Mouse (Mus musculus): ENCODE results near the gene Tbc1d24. TPM values are rescaled to one million over a fixed set of nuclear protein-coding genes. Genes with fewer than 3 reads are reported as not detected.

The Tbc1d24 gene
- total and polyA plus RNA-seq, 3 experiments, result 10.3 to 11.3 (median 11.0) TPM

DNA sequence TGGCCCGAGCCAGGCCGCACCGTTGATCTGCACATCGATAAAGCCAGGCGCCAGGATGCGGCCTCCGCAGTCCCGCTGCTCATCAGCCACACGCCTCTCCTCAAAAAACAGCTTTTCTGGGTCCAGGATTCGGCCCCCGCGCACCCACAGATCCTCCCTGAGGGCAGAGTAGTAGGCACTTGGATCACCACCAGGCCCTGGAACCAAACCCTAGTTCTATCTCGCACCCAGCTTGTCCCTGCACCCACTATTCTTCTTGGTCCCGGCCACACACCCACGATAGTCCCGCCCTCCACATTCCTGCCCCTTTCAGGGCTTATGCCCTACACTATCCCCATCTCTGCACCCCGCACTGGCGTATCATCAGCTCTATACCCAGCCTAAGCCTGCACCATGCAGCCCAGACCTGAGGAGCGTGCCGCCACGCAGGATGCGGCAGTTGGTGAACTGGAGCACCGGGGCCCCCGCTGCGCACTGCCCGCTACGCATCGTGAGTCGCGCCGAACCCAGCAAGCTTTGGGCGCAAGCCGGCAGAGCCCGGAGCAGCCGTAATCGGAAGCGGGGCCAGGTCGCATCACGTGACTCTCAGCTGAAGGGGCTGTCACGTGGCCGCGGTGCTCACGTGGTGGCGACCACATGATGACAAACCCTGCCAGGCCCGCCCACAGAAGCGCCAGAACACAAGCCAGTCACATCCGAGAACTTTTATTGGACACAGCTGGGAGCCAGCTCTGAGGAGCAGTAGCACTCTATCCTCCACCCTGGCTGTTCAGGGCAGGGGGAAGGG lies 42.0 kb downstream of the Tbc1d24 start, which contains the start of gene Amdhd2:
TSS of gene Amdhd2 (minus strand) at position 591 of the 787 bp plus-strand sequence.
- no peaks in the 10 kb centered on the region for H3K36me3 ChIP-seq (ENCODE audit: control insufficient read depth, insufficient read depth, low read length)
- H3K27me3 ChIP-seq (ENCODE audit: control insufficient read depth, insufficient read depth, low read length), result no peaks in the 10 kb centered on the region
- intact Hi-C loops (cut with DNase I), result no loop called here
- H3K79me2 ChIP-seq (replicated peaks; ENCODE audit: control insufficient read depth, insufficient read depth, low read length), result no peaks in the 10 kb centered on the region
- under 1% methylated on average over 47 of the region's 47 CpGs for WGBS
- TF ChIP-seq EP300 (IDR thresholded peaks at IDR 0.05; ENCODE audit: insufficient read depth, low read depth, low read length) (peak; percentile 93), POLR2A (IDR thresholded peaks at IDR 0.05; ENCODE audit: insufficient read depth, low read depth, low read length) (peak; percentile 74), CTCF (IDR thresholded peaks at IDR 0.05) (no peak)
- peaks cover 5% of the 10 kb centered on the region for H3K4me1 ChIP-seq (ENCODE audit: control insufficient read depth, insufficient read depth, low read length)
- H3K9ac ChIP-seq (ENCODE audit: low read depth, low read length), result peak within 1 kb of the TSS; percentile 85
- peak; percentile 96 for DNase-seq
- H3K27ac ChIP-seq, result peak within 1 kb of the TSS; percentile 86
- H3K4me3 ChIP-seq, result peak within 1 kb of the TSS; percentile 83

DNA sequence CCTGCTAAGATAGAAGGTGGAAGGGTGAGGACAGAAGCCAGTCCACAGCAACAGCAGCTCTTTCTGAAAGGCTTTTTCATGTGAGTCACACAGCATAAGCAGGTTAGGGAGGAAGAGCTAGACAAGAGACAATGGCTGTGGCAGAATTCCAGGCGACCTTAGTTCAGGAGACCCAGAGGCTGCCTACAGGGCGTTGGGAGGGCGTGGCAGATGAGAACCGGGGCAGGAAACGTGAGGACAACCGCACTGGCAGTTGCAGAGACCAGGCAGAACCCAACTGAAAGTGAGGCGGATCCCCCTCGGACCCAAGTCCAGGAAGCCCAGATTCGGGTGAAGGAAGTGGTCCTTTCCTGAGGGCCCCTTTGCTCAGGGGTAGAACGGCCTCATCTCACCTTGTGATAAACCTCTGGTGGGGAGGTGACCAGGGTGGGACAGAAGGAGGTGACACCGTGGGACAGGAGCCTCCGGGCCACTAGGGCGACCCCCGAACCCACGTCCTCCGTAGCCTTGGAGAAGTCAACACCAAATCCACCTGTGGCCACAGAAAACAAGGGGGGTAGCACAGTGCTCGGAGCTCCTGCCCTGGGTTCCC lies 42.7 kb downstream of the Tbc1d24 start:
- Histone ChIP-seq H3K9ac (ENCODE audit: low read depth, low read length) (peak overlapping the region; percentile 85), H3K79me2 (replicated peaks; ENCODE audit: control insufficient read depth, insufficient read depth, low read length) (no peaks in the 10 kb centered on the region), H3K36me3 (ENCODE audit: control insufficient read depth, insufficient read depth, low read length) (no peaks in the 10 kb centered on the region), H3K4me1 (ENCODE audit: control insufficient read depth, insufficient read depth, low read length) (peaks cover 5% of the 10 kb centered on the region), H3K27me3 (ENCODE audit: control insufficient read depth, insufficient read depth, low read length) (no peaks in the 10 kb centered on the region), H3K4me3 (peak overlapping the region; percentile 83), H3K27ac (peak overlapping the region; percentile 86)
- 9% methylated on average over 17 of the region's 17 CpGs for WGBS
- intact Hi-C loops (cut with DNase I), result no loop called here
- DNase-seq, result peak in 1 of 2 experiments; percentile 42
- TF ChIP-seq EP300 (IDR thresholded peaks at IDR 0.05; ENCODE audit: insufficient read depth, low read depth, low read length) (no peak), POLR2A (IDR thresholded peaks at IDR 0.05; ENCODE audit: insufficient read depth, low read depth, low read length) (no peak), CTCF (IDR thresholded peaks at IDR 0.05) (no peak)

- H3K36me3 ChIP-seq (ENCODE audit: control insufficient read depth, insufficient read depth, low read length), result no peaks in the 10 kb centered on the region
- H3K4me3 ChIP-seq, result no peak overlapping the region
- TF ChIP-seq EP300 (IDR thresholded peaks at IDR 0.05; ENCODE audit: insufficient read depth, low read depth, low read length), result no peak
- TF ChIP-seq POLR2A (IDR thresholded peaks at IDR 0.05; ENCODE audit: insufficient read depth, low read depth, low read length), result no peak
- WGBS, result 80% methylated on average over 5 of the region's 5 CpGs
- no peaks in the 10 kb centered on the region for H3K79me2 ChIP-seq (replicated peaks; ENCODE audit: control insufficient read depth, insufficient read depth, low read length)
- peaks cover 5% of the 10 kb centered on the region for H3K4me1 ChIP-seq (ENCODE audit: control insufficient read depth, insufficient read depth, low read length)
- no peak for DNase-seq
- no peak overlapping the region for H3K27ac ChIP-seq
- H3K9ac ChIP-seq (ENCODE audit: low read depth, low read length), result no peak overlapping the region
- intact Hi-C loops (cut with DNase I), result no loop called here
- H3K27me3 ChIP-seq (ENCODE audit: control insufficient read depth, insufficient read depth, low read length), result no peaks in the 10 kb centered on the region
Observed at GRCm38 (mm10) chr17:24161466-24161865, 43.9 kb downstream of the Tbc1d24 start.

GRCm38 (mm10) chr17:24157526-24157925 lies 47.8 kb downstream of the Tbc1d24 start:
- WGBS, result 91% methylated on average over 4 of the region's 4 CpGs
- intact Hi-C loops (cut with DNase I), result no loop called here

GRCm38 (mm10) chr17:24157121-24157520 lies 48.2 kb downstream of the Tbc1d24 start:
- Histone ChIP-seq H3K9ac (ENCODE audit: low read depth, low read length) (no peak overlapping the region), H3K79me2 (replicated peaks; ENCODE audit: control insufficient read depth, insufficient read depth, low read length) (no peaks in the 10 kb centered on the region), H3K4me3 (no peak overlapping the region), H3K4me1 (ENCODE audit: control insufficient read depth, insufficient read depth, low read length) (peaks cover 2% of the 10 kb centered on the region), H3K27ac (no peak overlapping the region), H3K27me3 (ENCODE audit: control insufficient read depth, insufficient read depth, low read length) (no peaks in the 10 kb centered on the region), H3K36me3 (ENCODE audit: control insufficient read depth, insufficient read depth, low read length) (no peaks in the 10 kb centered on the region)
- intact Hi-C loops (cut with DNase I), result no loop called here
- TF ChIP-seq EP300 (IDR thresholded peaks at IDR 0.05; ENCODE audit: insufficient read depth, low read depth, low read length) (no peak), CTCF (IDR thresholded peaks at IDR 0.05) (no peak), POLR2A (IDR thresholded peaks at IDR 0.05; ENCODE audit: insufficient read depth, low read depth, low read length) (no peak)
- DNase-seq, result no peak
- 92% methylated on average over 6 of the region's 6 CpGs for WGBS

More at GRCm38 (mm10) chr17:24157526-24157925, 47.8 kb downstream of the Tbc1d24 start:
- Histone ChIP-seq H3K27ac (no peak overlapping the region), H3K36me3 (ENCODE audit: control insufficient read depth, insufficient read depth, low read length) (no peaks in the 10 kb centered on the region), H3K79me2 (replicated peaks; ENCODE audit: control insufficient read depth, insufficient read depth, low read length) (no peaks in the 10 kb centered on the region), H3K9ac (ENCODE audit: low read depth, low read length) (no peak overlapping the region), H3K4me1 (ENCODE audit: control insufficient read depth, insufficient read depth, low read length) (peaks cover under 1% of the 10 kb centered on the region; the same call in 1 of the 2 replicates), H3K27me3 (ENCODE audit: control insufficient read depth, insufficient read depth, low read length) (no peaks in the 10 kb centered on the region), H3K4me3 (no peak overlapping the region)
- no peak for DNase-seq
- TF ChIP-seq EP300 (IDR thresholded peaks at IDR 0.05; ENCODE audit: insufficient read depth, low read depth, low read length) (no peak), CTCF (IDR thresholded peaks at IDR 0.05) (no peak), POLR2A (IDR thresholded peaks at IDR 0.05; ENCODE audit: insufficient read depth, low read depth, low read length) (no peak)

- WGBS, result 90% methylated on average over 3 of the region's 3 CpGs
- no peak overlapping the region for H3K4me3 ChIP-seq
- intact Hi-C loops (cut with DNase I), result no loop called here
Observed at GRCm38 (mm10) chr17:24156394-24156793, 49.0 kb downstream of the Tbc1d24 start.

More at GRCm38 (mm10) chr17:24156394-24156793, 49.0 kb downstream of the Tbc1d24 start:
- DNase-seq, result no peak
- no peaks in the 10 kb centered on the region for H3K27me3 ChIP-seq (ENCODE audit: control insufficient read depth, insufficient read depth, low read length)
- no peak overlapping the region for H3K27ac ChIP-seq
- TF ChIP-seq EP300 (IDR thresholded peaks at IDR 0.05; ENCODE audit: insufficient read depth, low read depth, low read length) (no peak), POLR2A (IDR thresholded peaks at IDR 0.05; ENCODE audit: insufficient read depth, low read depth, low read length) (no peak), CTCF (IDR thresholded peaks at IDR 0.05) (no peak)
- H3K36me3 ChIP-seq (ENCODE audit: control insufficient read depth, insufficient read depth, low read length), result no peaks in the 10 kb centered on the region
- peaks cover 2% of the 10 kb centered on the region for H3K4me1 ChIP-seq (ENCODE audit: control insufficient read depth, insufficient read depth, low read length)
- no peaks in the 10 kb centered on the region for H3K79me2 ChIP-seq (replicated peaks; ENCODE audit: control insufficient read depth, insufficient read depth, low read length)
- no peak overlapping the region for H3K9ac ChIP-seq (ENCODE audit: low read depth, low read length)

Data from heart, adult 2 months (tissue).